Mouse (Mus musculus) splenic B cell, adult 2 months (primary cell): ENCODE data around the gene Ipo7.
"Not testable (repeated sequence)": the region's sequence is repeated elsewhere in the genome, so short reads cannot be mapped to it uniquely, and the experiment has no call there.

Experiments
- DNase-seq: peaks from one replicate; pipeline ENCODE4 v3.0.0-alpha.2; 2011; ENCODE audit warnings: low read depth, low spot score
- H3K27me3 ChIP-seq: 2 replicates; pipeline ENCODE4 v1.6.1; 2012; ENCODE audit warnings: mild to moderate bottlenecking, low read length, moderate library complexity, mixed read lengths; ENCODE audit not compliant: control insufficient read depth, poor library complexity, insufficient read depth, severe bottlenecking
- H3K36me3 ChIP-seq: 2 replicates; pipeline ENCODE4 v1.6.1; 2012; ENCODE audit warnings: mild to moderate bottlenecking, low read length, moderate library complexity, mixed read lengths; ENCODE audit not compliant: control insufficient read depth, poor library complexity, insufficient read depth, severe bottlenecking

Gene Ipo7

GRCm38 (mm10) chr7:110005976-110006375, 12.1 kb upstream of the Ipo7 start:
- no peaks in the 10 kb centered on the region for H3K36me3 ChIP-seq
- no peaks in the 10 kb centered on the region for H3K27me3 ChIP-seq
- no peak for DNase-seq

- Histone ChIP-seq H3K36me3 (no peaks in the 10 kb centered on the region), H3K27me3 (no peaks in the 10 kb centered on the region)
- DNase-seq: peak; percentile 21
Observed at GRCm38 (mm10) chr7:110006471-110007195, 11.4 kb upstream of the Ipo7 start.

GRCm38 (mm10) chr7:110008513-110008912, 9.6 kb upstream of the Ipo7 start:
- DNase-seq: no peak
- Histone ChIP-seq H3K27me3 (no peaks in the 10 kb centered on the region), H3K36me3 (no peaks in the 10 kb centered on the region)

- Histone ChIP-seq H3K27me3 (no peaks in the 10 kb centered on the region), H3K36me3 (no peaks in the 10 kb centered on the region)
- no peak for DNase-seq
Observed at GRCm38 (mm10) chr7:110009084-110009483, 9.0 kb upstream of the Ipo7 start.

GRCm38 (mm10) chr7:110011417-110011816, 6.7 kb upstream of the Ipo7 start:
- Histone ChIP-seq H3K36me3 (no peaks in the 10 kb centered on the region), H3K27me3 (no peaks in the 10 kb centered on the region)
- DNase-seq: no peak

GRCm38 (mm10) chr7:110014272-110014671, 3.8 kb upstream of the Ipo7 start:
- no peaks in the 10 kb centered on the region for H3K36me3 ChIP-seq
- H3K27me3 ChIP-seq: no peaks in the 10 kb centered on the region
- DNase-seq: no peak

- Histone ChIP-seq H3K36me3 (no peaks in the 10 kb centered on the region), H3K27me3 (no peaks in the 10 kb centered on the region)
- peak; percentile 35 for DNase-seq
Observed at GRCm38 (mm10) chr7:110018631-110019482, 783 bp downstream of the Ipo7 start.

- Histone ChIP-seq H3K36me3 (0 out of 2 replicates have a peak, but pooled peaks cover 2% of the 10 kb centered on the region), H3K27me3 (no peaks in the 10 kb centered on the region)
- no peak for DNase-seq
Observed at GRCm38 (mm10) chr7:110023553-110023952, 5.5 kb downstream of the Ipo7 start.

- H3K36me3 ChIP-seq: peaks cover 3% of the 10 kb centered on the region; the same call in 1 of the 2 replicates
- H3K27me3 ChIP-seq: no peaks in the 10 kb centered on the region
- DNase-seq: no peak
Observed at GRCm38 (mm10) chr7:110026594-110026993, 8.5 kb downstream of the Ipo7 start.

- no peak for DNase-seq
- no peaks in the 10 kb centered on the region for H3K27me3 ChIP-seq
- peaks cover 10% of the 10 kb centered on the region; the same call in 1 of the 2 replicates for H3K36me3 ChIP-seq
Observed at GRCm38 (mm10) chr7:110028826-110029225, 10.8 kb downstream of the Ipo7 start.

GRCm38 (mm10) chr7:110030342-110030741, 12.3 kb downstream of the Ipo7 start:
- no peaks in the 10 kb centered on the region for H3K27me3 ChIP-seq
- no peak for DNase-seq
- H3K36me3 ChIP-seq: peaks cover 11% of the 10 kb centered on the region

GRCm38 (mm10) chr7:110057723-110058122, 39.6 kb downstream of the Ipo7 start:
- H3K36me3 ChIP-seq: peaks cover 12% of the 10 kb centered on the region; the same call in 1 of the 2 replicates
- not testable (repeated sequence) for DNase-seq, H3K27me3 ChIP-seq

GRCm38 (mm10) chr7:110059092-110059785, 41.2 kb downstream of the Ipo7 start:
- H3K36me3 ChIP-seq: 0 out of 2 replicates have a peak, but pooled peaks cover 5% of the 10 kb centered on the region
- H3K27me3 ChIP-seq: no peaks in the 10 kb centered on the region
- peak; percentile 53 for DNase-seq

GRCm38 (mm10) chr7:110060106-110060668, 42.1 kb downstream of the Ipo7 start:
- Histone ChIP-seq H3K27me3 (no peaks in the 10 kb centered on the region), H3K36me3 (no peaks in the 10 kb centered on the region)
- DNase-seq: peak; percentile 11
